Mouse (Mus musculus) embryonic fibroblast, embryonic 13.5 days (primary cell): ENCODE data around the gene Ftsj1. TPM values are rescaled to one million over a fixed set of nuclear protein-coding genes. Genes with fewer than 3 reads are reported as not detected.

Experiments used
- H3K27ac ChIP-seq: 2 replicates; pipeline ENCODE4 v1.5.1; 2012; ENCODE audit warnings: low read length, control low read depth, inconsistent platforms; ENCODE audit not compliant: insufficient read depth
- H3K4me1 ChIP-seq: 2 replicates; pipeline ENCODE4 v1.6.1; 2011; ENCODE audit warnings: low read length; ENCODE audit not compliant: control insufficient read depth, insufficient read depth
- H3K4me3 ChIP-seq: 2 replicates; pipeline ENCODE4 v1.5.1; 2011; ENCODE audit warnings: mild to moderate bottlenecking, control low read depth, low read length; ENCODE audit not compliant: insufficient read depth
- CTCF ChIP-seq: IDR thresholded peaks from 2 replicates; pipeline ENCODE4 v1.5.1; 2011; ENCODE audit warnings: mild to moderate bottlenecking, control low read depth, low read length, moderate library complexity, borderline replicate concordance; ENCODE audit not compliant: insufficient read depth
- POLR2A ChIP-seq: IDR thresholded peaks from 2 replicates; pipeline ENCODE4 v1.6.1; 2011; ENCODE audit warnings: low read depth, mild to moderate bottlenecking, control low read depth, low read length, moderate library complexity
- polyA plus RNA-seq: library from polyadenylated mRNA; stranded (reverse); fragments of >200 nt; gene quantifications from 2 replicates; pipeline ENCODE4 v1.2.4, GENCODE M21; 2011; ENCODE audit warnings: low read depth; ENCODE audit not compliant: missing spikeins, insufficient read length

The Ftsj1 gene
- polyA plus RNA-seq, 1 experiment: 23.9 TPM

GRCm38 (mm10) chrX:8222296-8222677 is 29.9 kb downstream of the Ftsj1 start:
- Histone ChIP-seq H3K27ac (peak overlapping the region; percentile 93; the same call in 1 of the 2 replicates), H3K4me3 (no peak overlapping the region), H3K4me1 (no peaks in the 10 kb centered on the region)
- TF ChIP-seq POLR2A (no peak), CTCF (no peak)

- Histone ChIP-seq H3K27ac (no peak overlapping the region), H3K4me1 (no peaks in the 10 kb centered on the region), H3K4me3 (no peak overlapping the region)
- TF ChIP-seq CTCF (no peak), POLR2A (no peak)
Observed at GRCm38 (mm10) chrX:8219651-8220050, 32.6 kb downstream of the Ftsj1 start.

GRCm38 (mm10) chrX:8218114-8218513 is 34.1 kb downstream of the Ftsj1 start:
- no peak for TF ChIP-seq POLR2A
- no peak for TF ChIP-seq CTCF
- Histone ChIP-seq H3K4me3 (no peak overlapping the region), H3K27ac (no peak overlapping the region), H3K4me1 (no peaks in the 10 kb centered on the region)

- Histone ChIP-seq H3K27ac (no peak overlapping the region), H3K4me3 (no peak overlapping the region), H3K4me1 (no peaks in the 10 kb centered on the region)
- TF ChIP-seq CTCF (no peak), POLR2A (no peak)
Observed at GRCm38 (mm10) chrX:8217383-8217782, 34.8 kb downstream of the Ftsj1 start.

- Histone ChIP-seq H3K4me3 (no peak overlapping the region), H3K27ac (no peak overlapping the region), H3K4me1 (no peaks in the 10 kb centered on the region)
- TF ChIP-seq POLR2A (no peak), CTCF (no peak)
Observed at GRCm38 (mm10) chrX:8211490-8212207, 40.6 kb downstream of the Ftsj1 start.

- Histone ChIP-seq H3K4me3 (no peak overlapping the region), H3K27ac (no peak overlapping the region), H3K4me1 (no peaks in the 10 kb centered on the region)
- TF ChIP-seq POLR2A (no peak), CTCF (no peak)
Observed at GRCm38 (mm10) chrX:8209720-8210119, 42.5 kb downstream of the Ftsj1 start.

- Histone ChIP-seq H3K4me1 (no peaks in the 10 kb centered on the region), H3K4me3 (no peak overlapping the region), H3K27ac (no peak overlapping the region)
- TF ChIP-seq CTCF (no peak), POLR2A (no peak)
Observed at GRCm38 (mm10) chrX:8207224-8207623, 45.0 kb downstream of the Ftsj1 start.

GRCm38 (mm10) chrX:8206694-8207197 is 45.5 kb downstream of the Ftsj1 start:
- no peaks in the 10 kb centered on the region for H3K4me1 ChIP-seq
- no peak overlapping the region for H3K27ac ChIP-seq
- peak overlapping the region; percentile 50 for H3K4me3 ChIP-seq
- TF ChIP-seq POLR2A (no peak), CTCF (no peak)

GRCm38 (mm10) chrX:8206015-8206693 is 46.1 kb downstream of the Ftsj1 start, which contains the start of gene Porcn:
TSS of gene Porcn (minus strand) at chrX:8206525.
- H3K27ac ChIP-seq: no peak within 1 kb of the TSS
- peak; percentile 75 for TF ChIP-seq POLR2A
- TF ChIP-seq CTCF: no peak
- H3K4me3 ChIP-seq: peak within 1 kb of the TSS; percentile 50
- H3K4me1 ChIP-seq: no peaks in the 10 kb centered on the region

- TF ChIP-seq CTCF: no peak
- TF ChIP-seq POLR2A: no peak
- Histone ChIP-seq H3K4me3 (0 out of 2 replicates have a peak overlapping the region, but pooled peaks have one; percentile 50), H3K4me1 (no peaks in the 10 kb centered on the region), H3K27ac (no peak overlapping the region)
Observed at GRCm38 (mm10) chrX:8205551-8205950, 46.7 kb downstream of the Ftsj1 start.
